Mouse (Mus musculus) liver, adult 2 months (tissue): ENCODE results near the gene Sema4d.

Experiments used
- CTCF ChIP-seq: fragments of 200-500 bp; IDR thresholded peaks from 2 replicates; pipeline ENCODE4 v1.5.1; 2011; ENCODE audit warnings: low read depth, low read length, control low read depth
- POLR2A ChIP-seq: fragments of 200-500 bp; IDR thresholded peaks from 2 replicates; pipeline ENCODE4 v1.6.1; 2011; ENCODE audit warnings: low read length, control low read depth; ENCODE audit not compliant: insufficient read depth; ENCODE audit errors: extremely low read depth

- no peak for TF ChIP-seq CTCF
- no peak for TF ChIP-seq POLR2A
Observed at GRCm38 (mm10) chr13:51745862-51746261, 47.7 kb downstream of the Sema4d start.
